Mouse (Mus musculus): ENCODE data around the gene Col20a1.

DNA sequence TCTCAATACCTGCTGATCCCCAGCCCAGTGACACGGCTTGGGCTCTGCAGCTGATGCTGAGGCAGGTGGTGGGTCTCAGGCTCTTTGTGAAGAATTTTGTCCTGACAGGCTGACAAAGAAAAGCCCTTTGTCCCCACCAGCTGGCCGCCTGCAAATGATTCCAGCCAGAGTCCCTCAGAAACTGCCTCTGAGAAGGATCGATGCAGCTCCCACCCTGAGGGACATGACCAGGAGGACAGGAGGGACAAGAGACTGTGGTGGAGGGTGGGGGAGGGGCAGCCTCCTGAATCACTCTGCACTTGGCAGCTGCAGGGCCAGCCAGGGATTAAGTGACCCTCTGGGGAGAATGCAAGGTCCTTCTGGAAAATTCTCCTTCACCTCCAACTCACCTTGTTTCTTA is 57.7 kb downstream of the Col20a1 start:
- TF ChIP-seq POLR2A (IDR thresholded peaks at IDR 0.05; ENCODE audit: insufficient read length, low read depth) (no peak), USF1 (IDR thresholded peaks at IDR 0.05; ENCODE audit: low read depth) (no peak), E2F4 (IDR thresholded peaks at IDR 0.05; ENCODE audit: insufficient read depth) (no peak), POLR2AphosphoS2 (IDR thresholded peaks at IDR 0.05; ENCODE audit: insufficient read length, low read depth) (no peak), MAX (IDR thresholded peaks at IDR 0.05; ENCODE audit: low read depth) (no peak), MYOG (IDR thresholded peaks at IDR 0.05; ENCODE audit: control insufficient read depth in 1 of 3, insufficient read depth in 1 of 3, insufficient read length in 2 of 3, low read depth in 2 of 3) (no peak), TCF12 (IDR thresholded peaks at IDR 0.05; ENCODE audit: insufficient read depth, poor library complexity, severe bottlenecking) (no peak), CEBPB (IDR thresholded peaks at IDR 0.05; ENCODE audit: insufficient read depth, poor library complexity, severe bottlenecking) (no peak), REST (IDR thresholded peaks at IDR 0.05; ENCODE audit: insufficient read depth, insufficient read length) (no peak), SRF (IDR thresholded peaks at IDR 0.05; ENCODE audit: control insufficient read depth, insufficient read length, low read depth) (no peak)
